20 mouse cellular contexts compared by ENCODE assay signal in the genomic region with DNA sequence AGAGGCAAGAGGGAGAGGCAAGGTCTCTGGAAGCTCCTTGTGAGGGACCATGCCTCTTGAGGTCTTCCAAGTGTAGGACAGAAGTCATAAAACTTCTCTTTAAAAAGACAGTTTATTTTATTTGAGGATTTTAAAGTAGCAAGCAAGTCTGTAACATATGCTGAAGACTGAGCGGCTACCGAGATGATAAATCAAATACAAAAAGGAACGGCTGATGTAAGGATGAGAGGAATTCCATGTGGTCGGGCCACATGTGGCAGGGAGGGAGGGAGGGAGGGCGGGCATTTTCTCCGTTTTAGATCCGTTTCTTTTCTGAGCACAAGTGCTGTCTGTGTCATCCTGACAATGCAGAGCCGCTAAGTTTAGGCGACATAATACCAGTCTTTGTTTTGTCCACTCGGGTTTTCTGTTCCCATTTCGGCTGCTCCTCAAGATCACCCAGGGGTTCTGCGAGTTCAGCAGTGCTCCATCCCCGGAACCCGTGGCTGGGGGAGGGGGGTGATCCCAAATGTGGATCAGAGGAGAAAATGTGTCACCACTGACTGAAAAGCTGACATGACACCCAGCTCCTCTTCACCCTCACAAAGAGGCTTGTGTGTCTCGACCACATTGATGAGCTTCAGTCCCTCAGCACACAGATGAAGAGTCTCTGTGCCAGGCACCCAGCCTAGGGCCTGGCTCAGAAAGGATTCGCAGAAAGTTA. TPM values are rescaled to one million over a fixed set of nuclear protein-coding genes. Genes with fewer than 3 reads are reported as not detected.
DNase-seq lines count a peak whose midpoint lies in the region; ATAC-seq and TF ChIP-seq lines count a peak whose summit lies in the region.
"Had no signal": no experiment of that assay in that cellular context is flagged by ENCODE, and none has a peak within 500 bp of the region (broad histone marks: within the 10 kb centered on the region; RNA-seq: fewer than 3 reads in every experiment).

No protein-coding gene starts in this region.

- DNase-seq in hindbrain, embryonic 10.5 days (ENCODE audit: low spot score): no peak
- no peak for DNase-seq in layer of hippocampus, adult 2 months (ENCODE audit: low spot score in 2 of 2)
- no peak for DNase-seq in layer of hippocampus, adult 9-10 months (ENCODE audit: low spot score)
- peak; percentile 76 for DNase-seq in Muller cell, postnatal 12 days (ENCODE audit: inconsistent ontology term)
- no peak for DNase-seq in thymus, postnatal 0 days (ENCODE audit: low spot score)
- DNase-seq in T-cell, adult 2 months (ENCODE audit: low spot score): no peak
- DNase-seq: cerebellum, postnatal 10 days; gastrocnemius, adult 2 months; liver, embryonic 13.5 days had no signal

- TF ChIP-seq CTCF in layer of hippocampus, adult 2 months (conservative IDR thresholded peaks at IDR 0.05): no peak

- peaks cover 6% of the 10 kb centered on the region for H3K4me1 ChIP-seq in hindbrain, embryonic 10.5 days (replicated peaks)
- no peaks in the 10 kb centered on the region for H3K4me1 ChIP-seq in hindbrain, embryonic 12.5 days
- H3K4me1 ChIP-seq in embryonic facial prominence, embryonic 15.5 days: peaks cover 4% of the 10 kb centered on the region
- H3K4me1 ChIP-seq: stomach, embryonic 15.5 days had no signal

- H3K27me3 ChIP-seq in hindbrain, embryonic 10.5 days (ENCODE audit: insufficient read depth, poor library complexity, severe bottlenecking): no peaks in the 10 kb centered on the region
- no peaks in the 10 kb centered on the region for H3K27me3 ChIP-seq in hindbrain, embryonic 12.5 days
- H3K27me3 ChIP-seq in embryonic facial prominence, embryonic 15.5 days: no peaks in the 10 kb centered on the region
- H3K27me3 ChIP-seq: liver, embryonic 13.5 days; stomach, embryonic 15.5 days had no signal

- H3K9me3 ChIP-seq in hindbrain, embryonic 10.5 days: no peaks in the 10 kb centered on the region
- H3K9me3 ChIP-seq in hindbrain, embryonic 12.5 days (replicated peaks): no peaks in the 10 kb centered on the region
- H3K9me3 ChIP-seq in embryonic facial prominence, embryonic 15.5 days (replicated peaks): no peaks in the 10 kb centered on the region
- H3K9me3 ChIP-seq: liver, embryonic 13.5 days; megakaryocyte, embryonic 14.5 days; stomach, embryonic 15.5 days had no signal

- H3K9ac ChIP-seq in hindbrain, embryonic 12.5 days: no peak overlapping the region
- no peak overlapping the region for H3K9ac ChIP-seq in embryonic facial prominence, embryonic 15.5 days
- H3K9ac ChIP-seq: liver, embryonic 13.5 days; stomach, embryonic 15.5 days had no signal

- ATAC-seq in hindbrain, embryonic 12.5 days (ENCODE audit: low FRiP score): no peak
- no peak for ATAC-seq in embryonic facial prominence, embryonic 15.5 days (ENCODE audit: insufficient number of reproducible peaks, low FRiP score, low TSS enrichment, low read depth)
- ATAC-seq: forebrain, embryonic 14.5 days had no signal

- no peak overlapping the region for H3K4me3 ChIP-seq in hindbrain, embryonic 10.5 days
- no peak overlapping the region for H3K4me3 ChIP-seq in hindbrain, embryonic 12.5 days
- no peak overlapping the region; the same call in 1 of the 2 replicates for H3K4me3 ChIP-seq in layer of hippocampus, adult 2 months
- H3K4me3 ChIP-seq in embryonic facial prominence, embryonic 15.5 days (replicated peaks): no peak overlapping the region
- H3K4me3 ChIP-seq: gastrocnemius, adult 2 months; liver, embryonic 13.5 days; megakaryocyte, embryonic 14.5 days; stomach, embryonic 15.5 days had no signal

- WGBS in hindbrain, embryonic 10.5 days: 49% methylated on average over 16 of the region's 16 CpGs
- 44% methylated on average over 16 of the region's 16 CpGs for WGBS in hindbrain, embryonic 12.5 days
- 28% methylated on average over 16 of the region's 16 CpGs for WGBS in embryonic facial prominence, embryonic 15.5 days

- peak overlapping the region; percentile 53; the same call in 1 of the 2 replicates for H3K27ac ChIP-seq in hindbrain, embryonic 10.5 days
- no peak overlapping the region for H3K27ac ChIP-seq in hindbrain, embryonic 12.5 days
- peak overlapping the region; percentile 19; the same call in 1 of the 2 replicates for H3K27ac ChIP-seq in layer of hippocampus, adult 2 months
- H3K27ac ChIP-seq in embryonic facial prominence, embryonic 15.5 days (replicated peaks): peak overlapping the region; percentile 44
- H3K27ac ChIP-seq: gastrocnemius, adult 2 months; liver, embryonic 13.5 days; stomach, embryonic 15.5 days had no signal

- no peaks in the 10 kb centered on the region for H3K36me3 ChIP-seq in hindbrain, embryonic 10.5 days
- H3K36me3 ChIP-seq in hindbrain, embryonic 12.5 days: no peaks in the 10 kb centered on the region
- H3K36me3 ChIP-seq in embryonic facial prominence, embryonic 15.5 days: no peaks in the 10 kb centered on the region
- H3K36me3 ChIP-seq: liver, embryonic 13.5 days; stomach, embryonic 15.5 days had no signal

- no peak overlapping the region; the same call in 1 of the 2 replicates for H3K4me2 ChIP-seq in hindbrain, embryonic 12.5 days (replicated peaks)
- H3K4me2 ChIP-seq in embryonic facial prominence, embryonic 15.5 days (replicated peaks): peak overlapping the region; percentile 21; the same call in 1 of the 2 replicates
- H3K4me2 ChIP-seq: liver, embryonic 13.5 days; stomach, embryonic 15.5 days had no signal

RNA-seq across cellular contexts. Expression of gene Fam178b, which starts 10.2 kb away (rescaled TPM):
- polyA plus RNA-seq in hindbrain, embryonic 10.5 days (2016; fragmentation: Nextera tagmentation; extraction: Ambion mirVana): 0.42 and 0.46 TPM in 2 replicates
- polyA plus RNA-seq in hindbrain, embryonic 12.5 days (2016; fragmentation: Nextera tagmentation; extraction: Ambion mirVana): 0.67 TPM in 1 of 2 replicates, not detected in the other
- total RNA-seq in layer of hippocampus, adult 2 months (2021): not detected
- 1.3 and 3.5 TPM in 2 replicates for polyA plus RNA-seq in embryonic facial prominence, embryonic 15.5 days (2015; fragmentation: Nextera tagmentation; extraction: Ambion mirVana)
- polyA plus RNA-seq in thymus, postnatal 0 days (2015; fragmentation: Nextera tagmentation; extraction: Ambion mirVana): 0.52 and 1.7 TPM in 2 replicates
- total RNA-seq: left cerebral cortex, postnatal 25 days had no signal
- polyA plus RNA-seq: forebrain, embryonic 14.5 days; neural tube, embryonic 14.5 days had no signal

RNA-seq across cellular contexts. Expression of gene Cox5b, which starts 18.4 kb away (rescaled TPM):
- polyA plus RNA-seq in hindbrain, embryonic 10.5 days (2016; fragmentation: Nextera tagmentation; extraction: Ambion mirVana): 566 and 596 TPM in 2 replicates
- polyA plus RNA-seq in hindbrain, embryonic 12.5 days (2016; fragmentation: Nextera tagmentation; extraction: Ambion mirVana): 430 and 502 TPM in 2 replicates
- total RNA-seq in layer of hippocampus, adult 2 months (2021): 100 to 1,000 TPM; 610 to 649 TPM
- polyA plus RNA-seq in embryonic facial prominence, embryonic 15.5 days (2015; fragmentation: Nextera tagmentation; extraction: Ambion mirVana): 549 and 569 TPM in 2 replicates
- polyA plus RNA-seq in thymus, postnatal 0 days (2015; fragmentation: Nextera tagmentation; extraction: Ambion mirVana): 679 and 701 TPM in 2 replicates

RNA-seq across cellular contexts. Expression of gene 4933424G06Rik, which starts 37.1 kb away (rescaled TPM):
- polyA plus RNA-seq in hindbrain, embryonic 10.5 days (2016; fragmentation: Nextera tagmentation; extraction: Ambion mirVana): 0.15 and 0.22 TPM in 2 replicates
- polyA plus RNA-seq in hindbrain, embryonic 12.5 days (2016; fragmentation: Nextera tagmentation; extraction: Ambion mirVana): not detected in 2 replicates
- total RNA-seq in layer of hippocampus, adult 2 months (2021): 1 to 10 TPM in 1 of 2 experiments, under 1 TPM in 1; 0.96 to 1.4 TPM
- 0.34 and 0.44 TPM in 2 replicates for polyA plus RNA-seq in embryonic facial prominence, embryonic 15.5 days (2015; fragmentation: Nextera tagmentation; extraction: Ambion mirVana)
- 0.13 TPM in 1 of 2 replicates, not detected in the other for polyA plus RNA-seq in thymus, postnatal 0 days (2015; fragmentation: Nextera tagmentation; extraction: Ambion mirVana)
- total RNA-seq: adrenal gland, postnatal 4 days; heart, adult 8-10 months; heart, postnatal 25 days had no signal
- polyA plus RNA-seq: forebrain, embryonic 14.5 days; liver, embryonic 13.5 days; lung, embryonic 16.5 days had no signal

RNA-seq across cellular contexts. Expression of gene Actr1b, which starts 41.4 kb away (rescaled TPM):
- 135 and 147 TPM in 2 replicates for polyA plus RNA-seq in hindbrain, embryonic 10.5 days (2016; fragmentation: Nextera tagmentation; extraction: Ambion mirVana)
- 98.8 and 104 TPM in 2 replicates for polyA plus RNA-seq in hindbrain, embryonic 12.5 days (2016; fragmentation: Nextera tagmentation; extraction: Ambion mirVana)
- total RNA-seq in layer of hippocampus, adult 2 months (2021): 100 to 1,000 TPM; 248 to 282 TPM
- polyA plus RNA-seq in embryonic facial prominence, embryonic 15.5 days (2015; fragmentation: Nextera tagmentation; extraction: Ambion mirVana): 110 and 118 TPM in 2 replicates
- 59.3 and 62.0 TPM in 2 replicates for polyA plus RNA-seq in thymus, postnatal 0 days (2015; fragmentation: Nextera tagmentation; extraction: Ambion mirVana)
